Mouse (Mus musculus) heart, embryonic 14.5 days (tissue): ENCODE results near the gene Tcf7l2. TPM values are rescaled to one million over a fixed set of nuclear protein-coding genes. Genes with fewer than 3 reads are reported as not detected.

Source experiments
- ATAC-seq: fragments of 200-750 bp; cut with Nextera tagmentation; 2 replicates; pipeline ENCODE4 v1.8.0; 2017; ENCODE audit warnings: low read depth, moderate TSS enrichment; ENCODE audit not compliant: insufficient number of reproducible peaks, insufficient read depth, low FRiP score
- H3K27ac ChIP-seq, 2 experiments: fragments of 200-500 bp in 1 of 2; fragments of 300-500 bp in 1 of 2; sonication (generic) in 1 of 2; replicated peaks in 1 of 2; 2 replicates each; pipeline ENCODE4 v1.5.1; 2012 to 2014; ENCODE audit warnings: low read depth in 2 of 2, low read length in 2 of 2, control low read depth in 1 of 2, mild to moderate bottlenecking in 1 of 2, mixed read lengths in 1 of 2; ENCODE audit not compliant: control insufficient read depth in 1 of 2, insufficient read depth in 1 of 2
- H3K27me3 ChIP-seq: fragments of 300-500 bp; sonication (generic); 2 replicates; pipeline ENCODE4 v1.6.1; 2014; ENCODE audit warnings: mild to moderate bottlenecking, low read length, control low read depth; ENCODE audit not compliant: control insufficient read depth, insufficient read depth
- H3K36me3 ChIP-seq: fragments of 300-500 bp; sonication (generic); 2 replicates; pipeline ENCODE4 v1.6.1; 2014; ENCODE audit warnings: mild to moderate bottlenecking, control low read depth, low read length, mixed read lengths; ENCODE audit not compliant: control insufficient read depth, insufficient read depth
- H3K4me1 ChIP-seq, 2 experiments: fragments of 200-500 bp in 1 of 2; fragments of 300-500 bp in 1 of 2; sonication (generic) in 1 of 2; 2 replicates each; pipeline ENCODE4 v1.6.1; 2012 to 2014; ENCODE audit warnings: low read length in 2 of 2, control low read depth in 1 of 2, mixed read lengths in 1 of 2; ENCODE audit not compliant: control insufficient read depth in 2 of 2, insufficient read depth in 2 of 2
- H3K4me2 ChIP-seq: fragments of 300-500 bp; sonication (generic); 2 replicates; pipeline ENCODE4 v1.6.1; 2014; ENCODE audit warnings: mild to moderate bottlenecking, low read length
- H3K4me3 ChIP-seq, 2 experiments: fragments of 200-500 bp in 1 of 2; fragments of 300-500 bp in 1 of 2; sonication (generic) in 1 of 2; 2 replicates each; pipeline ENCODE4 v1.5.1; 2012 to 2014; ENCODE audit warnings: low read length in 2 of 2, mild to moderate bottlenecking in 2 of 2, control low read depth in 1 of 2, low read depth in 1 of 2, moderate library complexity in 1 of 2; ENCODE audit not compliant: control insufficient read depth in 1 of 2, insufficient read depth in 1 of 2
- H3K9ac ChIP-seq: fragments of 300-500 bp; sonication (generic); 2 replicates; pipeline ENCODE4 v1.6.1; 2014; ENCODE audit warnings: mild to moderate bottlenecking, low read length
- H3K9me3 ChIP-seq: fragments of 300-500 bp; sonication (generic); 2 replicates; pipeline ENCODE4 v1.6.1; 2016; ENCODE audit warnings: low read length, control low read depth; ENCODE audit not compliant: control insufficient read depth
- whole genome bisulfite sequencing: fragments of 180-500 bp; shearing (Covaris S2); extraction: QIAGEN DNeasy Blood & Tissue Kit; methylation state at CpG from one replicate; pipeline ENCODE4 v1.1.7; 2014; 5-methylcytosine and 5-hydroxymethylcytosine counted together
- polyA plus RNA-seq: library from polyadenylated mRNA; unstranded; fragments of >200 nt; fragmentation: Nextera tagmentation; extraction: Ambion mirVana; gene quantifications from 2 replicates; pipeline ENCODE4 v1.2.1, GENCODE M21; 2014

The Tcf7l2 gene
- polyA plus RNA-seq, 1 experiment from 2014 or later = 56.7 TPM

DNA sequence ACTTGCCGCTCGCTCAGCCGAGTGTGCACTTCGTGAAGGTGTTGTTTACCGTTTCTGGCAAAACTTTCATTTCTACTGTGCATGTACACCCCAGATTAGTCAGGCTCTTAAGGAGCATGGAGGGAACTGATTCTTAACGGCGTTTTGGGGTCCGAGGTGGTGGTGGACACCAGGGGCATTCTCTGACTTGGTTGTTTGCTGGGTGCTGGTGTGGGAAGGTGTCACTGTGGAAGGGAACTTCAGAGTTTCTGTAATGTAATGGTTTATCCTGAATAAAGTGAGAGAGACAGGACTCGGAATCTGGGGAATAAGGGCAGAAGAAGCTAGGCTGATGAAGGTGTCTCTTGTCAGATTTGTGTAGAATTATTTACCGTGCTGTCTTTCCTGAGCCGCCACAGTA lies 151.9 kb downstream of the Tcf7l2 start:
- Histone ChIP-seq H3K9ac (no peak overlapping the region), H3K36me3 (no peaks in the 10 kb centered on the region)
- no peak for ATAC-seq

DNA sequence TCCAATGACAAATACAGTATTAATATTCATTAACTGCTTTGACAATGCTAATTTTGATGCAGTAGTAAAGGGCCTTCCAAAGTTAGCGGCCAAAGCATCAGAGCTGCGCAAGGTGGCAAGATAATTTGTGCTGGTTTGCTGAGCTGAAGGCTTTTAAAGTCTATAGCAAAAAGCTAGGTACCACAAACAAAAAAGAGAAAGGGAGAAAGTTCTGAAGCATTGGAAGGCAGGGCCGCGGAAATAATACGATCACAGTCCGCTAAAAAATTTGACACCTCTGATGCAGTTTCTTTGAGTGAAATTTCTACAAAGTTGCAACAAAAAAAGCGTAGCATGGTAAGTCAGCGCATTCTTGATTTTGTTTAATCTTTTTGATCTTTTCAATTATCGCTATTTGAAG lies 152.8 kb downstream of the Tcf7l2 start:
- 76% methylated on average over 9 of the region's 9 CpGs for WGBS
- Histone ChIP-seq H3K9me3 (no peaks in the 10 kb centered on the region), H3K4me1 (peaks cover 4 to 16% of the 10 kb centered on the region in 2 experiments)

More for the DNA sequence above, 151.9 kb downstream of the Tcf7l2 start:
- H3K9me3 ChIP-seq = no peaks in the 10 kb centered on the region
- H3K4me3 ChIP-seq = no peak overlapping the region
- peaks cover 4 to 16% of the 10 kb centered on the region in 2 experiments for H3K4me1 ChIP-seq
- H3K27me3 ChIP-seq = no peaks in the 10 kb centered on the region
- no peak overlapping the region for H3K4me2 ChIP-seq
- no peak overlapping the region for H3K27ac ChIP-seq
- WGBS = 90% methylated on average over 11 of the region's 11 CpGs

DNA sequence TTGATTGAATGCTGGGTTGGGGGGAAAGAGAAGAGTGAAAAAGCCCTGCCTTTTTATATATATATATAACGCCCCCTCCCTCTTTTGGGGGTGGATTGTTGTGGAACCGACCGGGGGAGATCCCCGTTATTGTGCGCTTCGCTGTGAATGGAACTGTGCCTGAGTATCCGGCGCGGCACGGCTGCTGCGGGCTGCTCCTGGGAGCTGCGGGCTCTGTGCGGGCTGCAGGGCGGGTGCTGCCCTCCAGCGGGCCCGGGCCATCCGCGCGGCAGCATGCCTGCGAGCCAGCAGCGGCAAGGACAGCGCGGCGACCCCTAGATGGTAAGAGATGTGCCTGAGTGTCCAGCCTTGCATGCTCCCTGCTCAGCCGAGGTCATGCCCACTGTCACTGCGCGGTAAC lies 153.7 kb downstream of the Tcf7l2 start:
- Histone ChIP-seq H3K27ac (no peak overlapping the region), H3K9me3 (no peaks in the 10 kb centered on the region), H3K4me3 (peak overlapping the region; percentile 39 to 43), H3K27me3 (no peaks in the 10 kb centered on the region), H3K36me3 (no peaks in the 10 kb centered on the region), H3K4me1 (peaks cover 4 to 16% of the 10 kb centered on the region in 2 experiments), H3K9ac (peak overlapping the region; percentile 65), H3K4me2 (peak overlapping the region; percentile 91)
- under 1% methylated on average over 27 of the region's 27 CpGs for WGBS
- peak; percentile 47; the same call in 1 of the 2 replicates for ATAC-seq

More for the DNA sequence above, 152.8 kb downstream of the Tcf7l2 start:
- Histone ChIP-seq H3K4me3 (no peak overlapping the region), H3K4me2 (no peak overlapping the region), H3K27me3 (no peaks in the 10 kb centered on the region), H3K36me3 (no peaks in the 10 kb centered on the region), H3K27ac (no peak overlapping the region), H3K9ac (no peak overlapping the region)
- no peak for ATAC-seq

DNA sequence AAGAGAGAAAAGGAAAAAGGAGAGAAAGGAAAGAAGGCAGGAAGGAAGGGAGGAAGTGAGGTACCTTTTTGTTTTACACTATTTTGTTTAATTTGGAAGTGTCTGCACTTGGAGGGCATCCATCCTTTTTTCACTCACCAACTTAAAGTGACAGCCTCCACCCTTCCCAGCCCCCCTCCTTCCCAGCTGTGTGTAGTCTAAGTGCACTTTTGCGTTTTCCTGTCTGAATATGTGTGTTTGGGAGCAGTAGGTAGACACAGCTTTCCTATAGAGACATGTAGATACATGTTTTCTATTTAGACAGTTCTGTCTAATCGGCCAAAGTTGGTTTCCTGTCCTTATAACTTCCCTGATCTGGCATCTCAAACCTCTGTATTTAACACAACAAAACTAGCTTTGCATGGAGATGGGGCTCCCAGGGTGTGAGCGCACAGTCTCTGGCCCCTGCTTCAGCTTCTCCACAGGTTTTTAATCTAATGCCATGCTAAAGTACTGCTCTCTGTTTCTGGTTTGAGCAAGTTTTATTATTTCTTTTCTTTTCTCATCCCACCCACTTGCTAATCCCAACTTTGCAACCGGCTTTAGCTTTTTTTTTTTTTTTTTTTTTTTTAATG lies 154.3 kb downstream of the Tcf7l2 start:
- H3K4me2 ChIP-seq = peak overlapping the region; percentile 91
- no peak overlapping the region for H3K27ac ChIP-seq
- H3K9me3 ChIP-seq = no peaks in the 10 kb centered on the region
- ATAC-seq = no peak
- 36% methylated on average over 4 of the region's 4 CpGs for WGBS
- peak overlapping the region in 1 of 2 experiments; percentile 39; a peak in 1 of 4 replicates for H3K4me3 ChIP-seq
- H3K27me3 ChIP-seq = no peaks in the 10 kb centered on the region
- H3K36me3 ChIP-seq = no peaks in the 10 kb centered on the region
- H3K4me1 ChIP-seq = peaks cover 4 to 16% of the 10 kb centered on the region in 2 experiments
- peak overlapping the region; percentile 65 for H3K9ac ChIP-seq

DNA sequence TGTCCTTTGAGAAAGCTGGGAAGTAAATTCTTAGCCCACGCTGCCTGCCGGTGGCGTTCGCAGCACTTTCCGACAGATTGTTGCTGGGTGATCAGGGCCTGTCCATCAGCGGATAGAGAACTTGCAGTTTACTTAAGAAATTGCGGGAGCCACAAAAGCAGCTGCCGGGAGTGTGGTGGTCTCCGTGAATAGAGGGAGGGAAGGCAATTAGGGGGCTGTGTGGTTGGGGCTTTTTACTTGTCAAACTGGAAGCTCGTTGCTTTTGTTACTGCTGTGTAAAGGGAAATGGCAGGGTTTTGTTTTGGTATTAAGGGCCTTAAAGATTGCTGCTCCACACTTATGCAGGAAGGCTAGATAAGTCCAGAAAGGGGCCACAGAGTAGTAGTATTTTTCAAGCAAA lies 155.0 kb downstream of the Tcf7l2 start:
- Histone ChIP-seq H3K9me3 (no peaks in the 10 kb centered on the region), H3K4me1 (peaks cover 4 to 16% of the 10 kb centered on the region in 2 experiments), H3K4me2 (no peak overlapping the region), H3K4me3 (no peak overlapping the region), H3K27me3 (no peaks in the 10 kb centered on the region), H3K27ac (no peak overlapping the region), H3K9ac (no peak overlapping the region), H3K36me3 (no peaks in the 10 kb centered on the region)
- WGBS = 46% methylated on average over 10 of the region's 10 CpGs
- no peak for ATAC-seq

DNA sequence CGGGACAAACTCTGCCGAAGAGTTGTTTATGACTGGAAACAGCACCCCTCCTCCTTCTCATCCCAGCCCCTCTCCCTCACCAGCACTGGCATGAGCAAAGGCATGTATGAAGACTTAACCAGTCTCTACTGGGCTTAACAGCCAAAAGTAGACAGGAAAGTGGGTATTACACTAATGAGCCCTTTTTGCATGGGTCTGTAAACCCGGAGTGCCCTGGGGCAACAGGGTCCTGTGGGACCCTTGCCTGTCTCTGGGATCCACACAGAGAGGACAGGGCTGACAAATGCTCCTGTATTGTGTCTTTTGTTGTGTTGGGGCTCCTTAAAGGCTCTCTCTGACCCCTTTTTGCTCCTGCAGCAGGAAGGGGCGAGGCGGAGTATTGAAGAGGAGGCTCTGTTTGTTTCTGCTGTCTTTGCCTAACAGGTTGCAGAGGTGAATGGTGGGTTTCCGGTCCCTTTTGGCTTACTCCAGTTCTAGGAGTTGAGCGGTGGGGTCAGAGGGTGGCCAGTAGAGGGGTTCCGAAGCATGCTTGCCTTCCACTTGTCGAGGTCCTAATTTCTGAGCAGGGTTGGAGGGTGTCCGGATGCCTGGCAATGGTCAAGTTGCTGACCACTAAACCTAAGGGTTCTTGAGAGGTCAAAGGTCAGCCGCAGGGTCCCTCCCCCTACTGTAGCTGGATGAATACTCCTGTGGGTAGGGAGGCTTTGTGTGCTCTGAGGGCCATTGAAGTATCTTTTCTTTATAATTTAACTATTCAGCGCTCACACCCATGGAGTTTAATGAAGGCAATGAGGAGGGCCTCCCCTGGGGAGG lies 161.2 kb downstream of the Tcf7l2 start:
- H3K4me3 ChIP-seq = no peak overlapping the region
- no peak overlapping the region for H3K27ac ChIP-seq
- WGBS = 87% methylated on average over 12 of the region's 12 CpGs
- no peak overlapping the region for H3K4me2 ChIP-seq
- ATAC-seq = no peak
- H3K9me3 ChIP-seq = no peaks in the 10 kb centered on the region
- H3K36me3 ChIP-seq = no peaks in the 10 kb centered on the region
- no peak overlapping the region for H3K9ac ChIP-seq
- H3K4me1 ChIP-seq = peaks cover 0 to 2% of the 10 kb centered on the region in 2 experiments; a peak in 1 of 4 replicates
- no peaks in the 10 kb centered on the region for H3K27me3 ChIP-seq

DNA sequence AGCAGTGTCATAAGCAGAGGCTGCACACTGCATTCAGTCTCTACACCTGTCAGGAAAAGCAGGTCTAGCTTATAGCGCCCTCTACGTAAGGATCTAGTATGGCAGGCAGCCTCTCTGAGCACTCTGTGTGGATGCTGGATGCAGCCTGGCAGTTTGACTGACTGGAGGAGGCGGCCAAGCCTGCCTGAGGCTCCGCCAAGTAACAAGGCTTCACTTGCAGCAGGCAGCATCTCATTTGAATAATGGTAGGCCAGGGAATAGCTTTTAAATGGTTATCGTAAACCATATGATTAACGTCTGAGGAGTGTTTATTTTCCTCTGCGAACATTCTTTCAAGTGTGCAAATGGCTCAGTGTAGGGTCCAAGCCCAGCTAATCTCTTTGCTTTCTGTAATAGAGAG lies 167.4 kb downstream of the Tcf7l2 start:
- H3K9ac ChIP-seq = no peak overlapping the region
- peaks cover 6% of the 10 kb centered on the region; the same call in 1 of the 2 replicates for H3K9me3 ChIP-seq
- H3K4me1 ChIP-seq = no peaks in the 10 kb centered on the region
- WGBS = 72% methylated on average over 7 of the region's 7 CpGs
- H3K4me3 ChIP-seq = no peak overlapping the region
- H3K27me3 ChIP-seq = no peaks in the 10 kb centered on the region
- peaks cover 50% of the 10 kb centered on the region for H3K36me3 ChIP-seq
- H3K27ac ChIP-seq = no peak overlapping the region
- H3K4me2 ChIP-seq = no peak overlapping the region
- ATAC-seq = no peak
